Mouse (Mus musculus) gastrocnemius, postnatal 25 days (tissue): ENCODE data around the gene Aloxe3. TPM values are rescaled to one million over a fixed set of nuclear protein-coding genes. Genes with fewer than 3 reads are reported as not detected.

ENCODE experiments used
- DNase-seq: peaks from one replicate; pipeline ENCODE4 v3.0.0; 2022
- total RNA-seq, 2 experiments: library from RNA; stranded (reverse); gene quantifications; 1 replicate in 1 of 2; 2 replicates in 1 of 2; pipeline ENCODE4 v1.2.3; 2021

Gene Aloxe3
- total RNA-seq, 2 experiments from 2014 or later: not detected

DNA sequence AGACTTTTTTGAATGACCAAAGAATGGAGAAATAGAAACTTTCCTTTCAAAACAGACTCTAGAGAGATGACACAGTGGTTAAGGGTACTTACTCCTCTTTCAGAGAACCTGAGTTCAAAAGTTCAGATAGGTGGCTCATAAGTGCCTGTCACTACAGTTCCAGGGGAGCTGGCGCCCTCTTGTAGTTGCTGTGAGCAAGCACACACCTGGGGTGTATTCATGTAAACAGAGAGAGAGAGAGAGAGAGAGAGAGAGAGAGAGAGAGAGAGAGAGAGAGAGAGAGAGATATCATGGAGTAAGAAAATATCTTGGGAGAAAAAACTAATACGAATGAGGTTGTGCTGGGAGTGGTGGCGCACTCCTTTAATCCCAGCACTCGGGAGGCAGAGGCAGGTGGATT is 54.4 kb downstream of the Aloxe3 start:
- no peak for DNase-seq

DNA sequence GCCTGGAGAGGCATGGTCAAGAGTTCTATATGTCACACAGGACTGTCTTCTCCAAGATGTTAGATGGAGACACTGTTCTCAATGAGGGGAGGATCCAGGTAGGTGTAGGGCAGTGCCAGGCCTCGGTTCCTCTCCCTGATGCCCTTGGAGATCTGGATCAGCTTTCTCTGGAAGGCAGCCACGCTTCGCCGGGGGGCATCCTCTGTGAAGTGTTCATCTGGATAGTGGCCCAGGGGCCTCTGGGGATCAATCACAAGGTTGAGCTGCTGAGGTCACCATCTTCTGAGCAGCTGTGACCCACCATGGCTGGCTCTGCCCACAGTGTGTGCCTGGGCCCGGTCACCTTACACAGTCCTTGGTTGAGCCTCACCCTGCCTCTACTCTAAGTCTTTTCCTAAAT is 59.3 kb downstream of the Aloxe3 start:
- no peak for DNase-seq

DNA sequence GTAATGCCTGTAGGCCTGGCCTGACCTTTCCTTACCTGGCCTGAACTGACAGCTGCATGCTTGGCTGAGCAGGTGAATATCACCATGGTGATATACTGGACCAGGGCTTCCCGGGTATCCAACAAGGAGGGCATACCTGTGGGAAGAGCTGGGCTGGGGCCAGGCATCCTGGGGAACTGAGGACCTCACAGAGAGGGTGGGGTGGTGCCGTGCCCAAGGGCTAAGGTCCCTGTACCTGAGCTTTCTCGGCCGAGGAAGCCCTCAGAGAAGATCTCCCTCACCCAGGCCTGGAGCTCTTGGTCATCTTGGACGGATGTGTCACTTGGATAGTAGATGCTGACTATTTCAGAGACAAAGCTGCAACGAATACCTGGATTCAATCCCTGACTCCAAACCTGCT is 60.2 kb downstream of the Aloxe3 start:
- DNase-seq: no peak

DNA sequence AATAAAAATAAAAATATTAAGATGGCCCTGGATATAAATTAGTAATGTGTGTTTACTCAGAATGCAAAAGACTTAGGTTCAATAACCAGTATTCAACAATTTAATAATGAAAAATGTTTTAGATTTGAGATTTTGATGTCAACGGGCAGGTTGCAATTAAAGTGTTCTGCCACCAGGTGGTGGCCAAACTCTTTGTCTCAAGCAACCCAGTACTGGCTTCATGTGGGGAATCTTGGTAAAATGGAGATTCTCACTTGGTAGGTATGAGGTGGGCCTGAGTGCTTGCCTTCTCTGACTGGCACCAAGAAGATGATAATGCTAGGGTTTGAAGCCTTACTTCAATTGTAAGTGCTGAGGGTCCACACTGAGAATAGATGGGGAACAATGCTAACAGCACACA is 67.1 kb downstream of the Aloxe3 start:
- no peak for DNase-seq

DNA sequence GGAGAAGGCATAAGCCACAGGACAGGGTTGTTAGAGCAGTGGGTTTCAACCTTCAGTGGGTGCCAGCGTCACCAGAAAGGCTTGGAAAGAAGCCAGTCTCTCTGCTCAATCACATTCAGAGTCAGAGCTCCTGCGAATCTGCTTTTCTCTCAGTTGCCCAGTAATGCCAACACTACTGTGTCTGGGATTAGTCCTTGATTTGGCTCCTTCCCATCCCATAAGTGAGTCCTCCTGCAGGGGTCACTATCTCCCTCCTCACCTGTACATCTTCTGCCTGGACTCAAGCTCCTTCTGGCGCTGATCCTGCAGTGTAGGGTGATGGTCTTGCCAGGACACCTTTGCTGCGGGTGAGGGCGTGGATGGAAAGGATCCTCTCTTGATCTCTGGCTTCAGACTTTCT is 71.1 kb downstream of the Aloxe3 start:
- DNase-seq: no peak

DNA sequence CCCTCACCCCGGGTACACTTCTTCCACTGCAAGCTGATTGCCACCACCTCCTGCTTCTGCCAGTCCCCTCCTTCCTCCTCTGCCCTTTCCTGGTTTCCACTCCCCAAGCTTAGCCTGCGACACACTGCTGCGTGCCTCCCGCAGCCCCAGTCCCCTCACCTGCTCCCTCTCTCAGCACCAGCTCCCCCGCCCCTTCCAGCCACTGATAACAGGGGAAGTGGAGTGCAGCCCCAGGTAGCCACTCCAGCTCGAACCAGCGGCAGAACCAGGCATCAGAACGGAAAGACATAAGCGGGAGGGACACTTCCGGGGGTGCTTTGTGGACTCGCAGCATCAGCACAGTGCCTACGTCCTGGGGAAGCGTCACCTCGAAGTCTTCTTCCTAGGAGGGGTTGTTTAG is 71.5 kb downstream of the Aloxe3 start:
- DNase-seq: no peak

DNA sequence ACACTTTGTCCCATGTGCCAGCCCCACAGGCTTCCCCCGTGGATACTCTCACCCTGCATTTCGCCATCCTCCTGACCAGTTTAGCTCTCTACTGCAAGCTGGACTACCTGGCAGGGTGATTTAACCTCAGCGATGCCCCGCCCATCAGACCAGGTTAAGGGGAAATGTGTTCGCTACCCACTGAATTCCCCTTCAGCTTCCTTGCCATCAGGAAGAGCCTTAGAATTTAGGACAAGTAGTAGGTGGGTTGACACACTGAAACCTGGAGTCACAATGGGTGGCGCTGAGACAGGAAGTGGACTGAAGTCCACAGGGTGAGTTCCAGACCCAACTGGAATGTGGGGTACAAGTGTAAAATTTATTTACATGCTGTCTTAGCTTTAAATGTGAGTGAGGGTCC is 72.0 kb downstream of the Aloxe3 start, which contains the start of gene Alox8:
TSS of gene Alox8 (minus strand) at position 101 of the 400 bp plus-strand sequence.
- no peak for DNase-seq

Other genes with a start within 250 kb of the Aloxe3 start
- gene Rnf222, start 237.3 kb upstream of the Aloxe3 start, total RNA-seq: not detected
- gene Rpl26, start 224.3 kb upstream of the Aloxe3 start, total RNA-seq: 100 to 1,000 TPM; 573 to 637 TPM
- not detected for gene Odf4, start 198.8 kb upstream of the Aloxe3 start, total RNA-seq
- gene Arhgef15, start 168.4 kb upstream of the Aloxe3 start, total RNA-seq: 1 to 10 TPM; 8.4 to 9.6 TPM
- gene Slc25a35, start 157.8 kb upstream of the Aloxe3 start, total RNA-seq: 1 to 10 TPM; 3.8 to 4.6 TPM
- 10 to 100 TPM; 59.6 to 60.4 TPM for gene Rangrf, start 150.7 kb upstream of the Aloxe3 start, total RNA-seq
- gene Pfas, start 117.4 kb upstream of the Aloxe3 start, total RNA-seq: 1 to 10 TPM; 6.7 to 7.0 TPM
- 10 to 100 TPM in 1 of 2 experiments, 1 to 10 TPM in 1; 8.9 to 10.9 TPM for gene Ctc1, start 110.0 kb upstream of the Aloxe3 start, total RNA-seq
- under 1 TPM; 0.54 to 0.88 TPM for gene Aurkb, start 80.2 kb upstream of the Aloxe3 start, total RNA-seq
- 10 to 100 TPM; 15.5 to 15.9 TPM for gene Borcs6, start 66.2 kb upstream of the Aloxe3 start, total RNA-seq
- gene Tmem107, start 55.1 kb upstream of the Aloxe3 start, total RNA-seq: 1 to 10 TPM; 3.9 to 4.1 TPM
- gene Vamp2, start 37.4 kb upstream of the Aloxe3 start, total RNA-seq: 10 to 100 TPM; 34.9 to 35.2 TPM
- 10 to 100 TPM; 21.0 to 50.8 TPM for gene Per1, start 30.7 kb upstream of the Aloxe3 start, total RNA-seq
- gene Hes7, start 5.5 kb upstream of the Aloxe3 start, total RNA-seq: not detected
- gene 9130213A22Rik, start 3.3 kb upstream of the Aloxe3 start, total RNA-seq: under 1 TPM in 1 of 2 experiments, not detected in 1; 0.21 TPM
- gene Alox12b, start 31.1 kb downstream of the Aloxe3 start, total RNA-seq: under 1 TPM in 1 of 2 experiments, not detected in 1; 0.18 TPM
- not detected for gene Alox8, start 71.9 kb downstream of the Aloxe3 start, total RNA-seq
- not detected for gene Gucy2e, start 111.1 kb downstream of the Aloxe3 start, total RNA-seq
- gene Cntrob, start 197.9 kb downstream of the Aloxe3 start, total RNA-seq: 1 to 10 TPM; 1.2 to 2.5 TPM
- gene Trappc1, start 198.1 kb downstream of the Aloxe3 start, total RNA-seq: 10 to 100 TPM; 39.6 to 48.3 TPM
- gene Kcnab3, start 200.4 kb downstream of the Aloxe3 start, total RNA-seq: under 1 TPM in 1 of 2 experiments, not detected in 1; 0.13 TPM
- under 1 TPM in 1 of 2 experiments, not detected in 1; 0.35 TPM for gene Rnf227, start 214.6 kb downstream of the Aloxe3 start, total RNA-seq
- gene Chd3, start 243.5 kb downstream of the Aloxe3 start, total RNA-seq: 10 to 100 TPM; 12.0 to 13.9 TPM